Comparison of ENCODE assay signal across 8 mouse cellular contexts in the genomic region with DNA sequence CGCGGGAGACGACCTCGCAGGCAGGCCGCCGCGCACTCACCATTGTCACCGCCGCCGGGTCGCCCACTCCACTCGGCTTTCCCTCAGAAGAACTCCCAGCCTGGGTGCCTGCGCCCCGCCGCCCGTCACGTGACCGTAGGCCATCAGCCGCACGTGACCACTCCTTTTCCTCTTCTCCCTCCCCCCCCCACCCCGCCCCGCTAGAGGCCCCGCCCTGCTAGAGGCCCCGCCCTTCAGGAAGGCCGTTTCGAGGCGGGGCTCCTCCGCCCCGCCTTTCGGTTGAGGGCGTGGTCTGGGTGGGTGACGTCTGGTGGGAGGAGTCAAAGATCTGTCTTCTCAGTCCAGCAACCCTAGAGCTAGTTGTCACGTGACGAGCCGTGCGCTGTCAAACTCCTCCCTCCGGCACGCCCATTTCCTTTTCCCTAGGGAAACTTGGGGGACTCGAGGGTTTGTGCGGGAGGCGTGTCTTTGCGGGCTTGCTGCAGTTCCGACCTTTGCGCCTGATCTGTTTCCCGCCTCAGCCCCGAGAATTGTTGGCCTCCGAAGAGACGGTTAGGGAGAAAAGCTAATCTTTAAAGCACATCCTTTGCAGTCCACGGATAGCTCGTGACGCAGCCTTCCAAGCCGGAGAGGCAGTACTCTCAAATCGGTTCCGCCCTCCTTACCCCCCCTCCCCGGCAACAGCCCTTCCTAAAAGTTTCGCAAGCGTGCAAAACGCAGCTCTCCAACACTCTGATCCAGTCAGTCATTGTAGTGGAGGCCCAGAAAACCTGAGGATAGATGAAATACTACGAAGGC. TPM values are rescaled to one million over a fixed set of nuclear protein-coding genes. Genes with fewer than 3 reads are reported as not detected.
A peak's percentile ranks its signal among the peaks of the same experiment; 100 is the strongest.
DNase-seq lines count a peak whose midpoint lies in the region; ATAC-seq lines count a peak whose summit lies in the region.

Gene Vps26a, minus strand, starts transcription at position 188 of the 798 bp plus-strand sequence.

- under 1% methylated on average over 51 of the region's 59 CpGs for WGBS in hindbrain, embryonic 14.5 days

- ATAC-seq in hindbrain, embryonic 14.5 days (ENCODE audit: low FRiP score): peak; percentile 90

- no peaks in the 10 kb centered on the region for H3K9me3 ChIP-seq in hindbrain, embryonic 14.5 days (ENCODE audit: control insufficient read depth, low read length)

- peak within 1 kb of the TSS; percentile 75 for H3K27ac ChIP-seq in hindbrain, embryonic 14.5 days

- no peaks in the 10 kb centered on the region for H3K27me3 ChIP-seq in hindbrain, embryonic 14.5 days (ENCODE audit: control insufficient read depth, insufficient read depth, low read length)

- peak; percentile 99 for DNase-seq in R1 (ENCODE audit: low read depth, low spot score)
- DNase-seq in cerebellum, postnatal 25 days: peak; percentile 98
- peak; percentile 87 to 94 for DNase-seq in frontal cortex, postnatal 25 days (ENCODE audit: low spot score in 2 of 2)
- DNase-seq in hindbrain, embryonic 14.5 days (ENCODE audit: low spot score): peak; percentile 99
- DNase-seq in layer of hippocampus, postnatal 36 days: peak; percentile 99
- DNase-seq in lung, postnatal 36 days: peak; percentile 99
- DNase-seq in retina, postnatal 1 day: peak; percentile 99
- DNase-seq in urinary bladder, adult 18-20 months (ENCODE audit: low spot score in 2 of 2): peak; percentile 99

- H3K36me3 ChIP-seq in hindbrain, embryonic 14.5 days (replicated peaks; ENCODE audit: control insufficient read depth, insufficient read depth): no peaks in the 10 kb centered on the region

- H3K9ac ChIP-seq in hindbrain, embryonic 14.5 days: peak within 1 kb of the TSS; percentile 80

- H3K4me2 ChIP-seq in hindbrain, embryonic 14.5 days (replicated peaks): peak within 1 kb of the TSS; percentile 53

- peak within 1 kb of the TSS; percentile 80 for H3K4me3 ChIP-seq in hindbrain, embryonic 14.5 days (replicated peaks; ENCODE audit: low read length)

- peaks cover 6% of the 10 kb centered on the region; the same call in 1 of the 2 replicates for H3K4me1 ChIP-seq in hindbrain, embryonic 14.5 days (replicated peaks; ENCODE audit: control insufficient read depth, insufficient read depth, low read length)

RNA-seq across cellular contexts. Expression of gene Vps26a, which starts in this region (rescaled TPM):
- 60.3 and 65.7 TPM in 2 replicates for polyA plus RNA-seq in hindbrain, embryonic 14.5 days (2014; fragmentation: Nextera tagmentation; extraction: Ambion mirVana)
- 10 to 100 TPM; 43.2 to 46.8 TPM for total RNA-seq in layer of hippocampus, postnatal 36 days (2021)

Comparison
In these comparisons a context has a peak if more than half of its experiments do, and no peak if none do; other contexts are left out.
1. Peak in every context shown above with its lines: DNase-seq, ATAC-seq, H3K4me3 ChIP-seq and H3K27ac ChIP-seq.